Mouse (Mus musculus) liver, embryonic 16.5 days (tissue): ENCODE results near the gene Cd160. TPM values are rescaled to one million over a fixed set of nuclear protein-coding genes. Genes with fewer than 3 reads are reported as not detected.

ENCODE experiments used
- ATAC-seq: fragments of 200-750 bp; cut with Nextera tagmentation; 2 replicates; pipeline ENCODE4 v1.8.0; 2017; ENCODE audit warnings: low read depth, mild to moderate bottlenecking, moderate number of reproducible peaks, moderate library complexity
- H3K27ac ChIP-seq: fragments of 300-500 bp; sonication (generic); 2 replicates; pipeline ENCODE4 v1.5.1; 2014; ENCODE audit warnings: mild to moderate bottlenecking, low read length
- H3K27me3 ChIP-seq: fragments of 300-500 bp; sonication (generic); 2 replicates; pipeline ENCODE4 v1.6.1; 2014; ENCODE audit warnings: low read depth, low read length, mixed read lengths; ENCODE audit not compliant: control insufficient read depth, insufficient read depth
- H3K36me3 ChIP-seq: fragments of 300-500 bp; sonication (generic); 2 replicates; pipeline ENCODE4 v1.6.1; 2014; ENCODE audit warnings: mild to moderate bottlenecking; ENCODE audit not compliant: control insufficient read depth, insufficient read depth
- H3K4me1 ChIP-seq: fragments of 300-500 bp; sonication (generic); 2 replicates; pipeline ENCODE4 v1.6.1; 2014; ENCODE audit warnings: low read depth, low read length, mixed read lengths; ENCODE audit not compliant: control insufficient read depth
- H3K4me2 ChIP-seq: fragments of 300-500 bp; sonication (generic); 2 replicates; pipeline ENCODE4 v1.6.1; 2014; ENCODE audit warnings: low read depth, low read length, mixed read lengths
- H3K4me3 ChIP-seq: fragments of 300-500 bp; sonication (generic); 2 replicates; pipeline ENCODE4 v1.5.1; 2014; ENCODE audit warnings: low read depth, mild to moderate bottlenecking, low read length
- H3K9ac ChIP-seq: fragments of 300-500 bp; sonication (generic); 2 replicates; pipeline ENCODE4 v1.6.1; 2014; ENCODE audit warnings: low read depth, low read length
- H3K9me3 ChIP-seq: fragments of 300-500 bp; sonication (generic); replicated peaks from 2 replicates; pipeline ENCODE4 v1.6.1; 2016; ENCODE audit warnings: low read length; ENCODE audit not compliant: control insufficient read depth
- WGBS: fragments of 180-500 bp; shearing (Covaris S2); extraction: QIAGEN DNeasy Blood & Tissue Kit; methylation state at CpG from one replicate; pipeline ENCODE4 v1.1.7; 2014; ENCODE audit not compliant: insufficient replicate concordance; 5-methylcytosine and 5-hydroxymethylcytosine counted together
- polyA plus RNA-seq: library from polyadenylated mRNA; unstranded; fragments of >200 nt; fragmentation: Nextera tagmentation; extraction: Ambion mirVana; gene quantifications from 2 replicates; pipeline ENCODE4 v1.2.1, GENCODE M21; 2015

Cd160 gene
- polyA plus RNA-seq, 1 experiment from 2014 or later: 0.27 TPM

DNA sequence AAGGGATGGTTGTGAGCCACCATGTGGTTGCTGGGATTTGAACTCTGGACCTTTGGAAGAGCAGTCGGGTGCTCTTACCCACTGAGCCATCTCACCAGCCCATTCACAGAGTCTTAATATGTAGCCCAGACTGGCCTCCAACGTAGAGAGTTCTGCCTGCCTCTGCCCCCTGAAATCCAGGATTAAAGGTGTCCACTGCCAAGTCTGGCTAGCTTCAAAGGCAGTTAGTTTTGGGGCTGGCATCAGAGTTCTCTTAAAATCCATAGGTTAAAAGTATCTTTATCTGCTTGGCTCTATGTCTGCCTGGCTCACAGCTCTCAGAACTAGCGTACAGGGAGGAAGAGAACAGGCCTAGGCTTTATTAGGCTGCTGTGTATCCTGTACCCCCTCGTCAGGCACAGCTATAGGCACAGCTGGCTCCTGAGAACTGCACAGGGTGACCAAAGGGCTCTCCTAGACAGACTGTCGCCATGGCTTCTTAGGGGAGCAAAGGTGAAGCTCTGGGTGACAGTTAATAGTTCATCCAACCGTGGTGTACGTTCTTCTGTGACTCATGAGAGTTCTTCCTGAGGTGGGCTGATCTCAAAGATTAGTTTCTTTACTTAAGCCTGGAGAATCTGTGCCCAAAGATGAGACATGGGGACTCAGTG lies 10.0 kb upstream of the Cd160 start:
- H3K36me3 ChIP-seq: no peaks in the 10 kb centered on the region
- H3K4me2 ChIP-seq: no peak overlapping the region

DNA sequence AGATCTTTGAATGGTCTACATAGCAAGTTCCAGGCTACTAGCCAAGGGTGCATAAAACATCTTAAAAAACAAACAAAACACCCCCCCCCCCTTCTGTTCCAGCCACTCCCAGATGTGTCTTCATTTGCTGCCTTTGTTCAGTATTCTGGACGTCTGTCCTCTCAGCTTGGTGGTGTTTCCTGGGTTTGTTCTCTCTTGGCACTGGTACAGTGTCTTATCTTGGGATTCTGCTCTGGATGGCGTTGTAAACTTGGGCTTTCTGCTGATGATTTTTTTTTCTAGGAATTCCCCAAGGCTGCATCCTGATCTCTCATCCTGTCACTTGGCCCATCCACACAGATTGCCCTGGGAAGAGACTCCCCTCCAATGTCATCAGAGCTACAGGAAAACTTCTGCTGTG lies 7.3 kb upstream of the Cd160 start:
- ATAC-seq: no peak
- Histone ChIP-seq H3K4me3 (no peak overlapping the region), H3K4me2 (no peak overlapping the region), H3K27me3 (no peaks in the 10 kb centered on the region), H3K27ac (no peak overlapping the region), H3K4me1 (peaks cover 4% of the 10 kb centered on the region; the same call in 1 of the 2 replicates), H3K36me3 (no peaks in the 10 kb centered on the region), H3K9me3 (no peaks in the 10 kb centered on the region), H3K9ac (no peak overlapping the region)
- WGBS: 33% methylated on average over 2 of the region's 2 CpGs

More for the DNA sequence above, 10.0 kb upstream of the Cd160 start:
- H3K9ac ChIP-seq: no peak overlapping the region
- no peaks in the 10 kb centered on the region for H3K4me1 ChIP-seq
- H3K27me3 ChIP-seq: no peaks in the 10 kb centered on the region
- WGBS: 50% methylated on average over 7 of the region's 7 CpGs
- no peak overlapping the region for H3K27ac ChIP-seq
- 0 out of 2 replicates have a peak, but pooled peaks have one; percentile 41 for ATAC-seq
- no peak overlapping the region for H3K4me3 ChIP-seq
- no peaks in the 10 kb centered on the region for H3K9me3 ChIP-seq

DNA sequence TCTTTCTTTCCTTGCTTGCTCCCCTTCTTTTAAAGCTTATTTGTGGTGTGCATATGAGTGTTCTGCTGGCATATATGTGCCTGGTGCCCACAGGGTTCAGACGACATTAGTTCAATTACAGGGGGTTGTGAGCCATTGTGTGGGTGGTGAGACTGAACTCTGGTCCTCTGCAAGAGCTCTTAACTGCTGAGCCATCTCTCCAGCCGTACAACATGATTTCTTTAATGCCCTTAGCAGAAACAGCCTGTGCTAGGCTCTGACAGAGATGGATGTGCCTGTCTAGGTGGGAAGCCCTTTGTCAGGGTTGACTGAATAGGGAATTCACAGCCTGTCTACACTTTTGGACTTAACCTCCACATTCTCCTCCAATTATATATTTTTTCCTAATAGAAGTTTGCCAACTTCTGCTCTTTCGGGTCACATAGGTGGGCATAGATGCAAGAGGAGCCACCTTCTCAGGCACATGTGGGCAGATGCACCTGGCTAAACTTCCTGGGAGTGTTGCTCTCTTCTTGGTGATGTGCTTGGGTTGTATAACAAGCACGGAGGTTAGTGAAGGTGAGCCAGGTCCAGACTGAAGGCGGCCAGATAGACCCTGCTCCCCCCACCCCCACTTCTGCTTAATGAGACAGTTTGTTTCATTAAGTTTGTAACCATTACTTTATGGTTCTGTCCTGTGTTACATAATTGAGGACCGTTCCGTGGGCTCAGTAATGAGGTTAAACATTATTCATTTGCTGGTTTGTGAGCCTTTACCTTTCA lies 5.6 kb upstream of the Cd160 start:
- H3K4me3 ChIP-seq: no peak overlapping the region
- no peaks in the 10 kb centered on the region for H3K9me3 ChIP-seq
- 56% methylated on average over 7 of the region's 7 CpGs for WGBS
- no peak overlapping the region for H3K27ac ChIP-seq
- no peaks in the 10 kb centered on the region for H3K27me3 ChIP-seq
- no peak overlapping the region for H3K4me2 ChIP-seq
- H3K9ac ChIP-seq: no peak overlapping the region
- H3K4me1 ChIP-seq: peaks cover 4% of the 10 kb centered on the region; the same call in 1 of the 2 replicates
- no peaks in the 10 kb centered on the region for H3K36me3 ChIP-seq
- ATAC-seq: no peak

DNA sequence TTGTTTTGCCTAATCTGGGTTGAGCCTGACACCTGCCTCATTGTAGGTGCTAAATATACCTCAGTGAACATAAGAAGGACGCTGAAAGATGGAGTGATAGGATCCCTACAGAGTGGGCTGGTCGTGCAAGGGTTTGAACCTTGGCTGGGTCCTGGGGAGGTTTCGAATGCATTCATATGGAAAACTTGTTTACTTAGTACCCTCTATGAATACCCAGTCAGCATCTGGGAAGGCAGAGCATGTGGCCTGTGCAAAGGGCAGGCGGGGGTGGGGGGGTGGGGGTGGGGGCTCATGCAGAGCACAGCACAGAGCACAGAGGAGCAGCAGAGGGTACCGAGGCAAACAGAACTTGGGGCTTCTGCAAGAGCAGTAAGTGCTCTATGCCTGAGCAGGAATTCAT lies 3.8 kb upstream of the Cd160 start:
- WGBS: 38% methylated on average over 5 of the region's 5 CpGs
- Histone ChIP-seq H3K36me3 (no peaks in the 10 kb centered on the region), H3K4me2 (no peak overlapping the region), H3K27me3 (no peaks in the 10 kb centered on the region), H3K27ac (no peak overlapping the region), H3K9ac (no peak overlapping the region), H3K4me1 (peaks cover 4% of the 10 kb centered on the region; the same call in 1 of the 2 replicates), H3K9me3 (no peaks in the 10 kb centered on the region), H3K4me3 (no peak overlapping the region)
- ATAC-seq: no peak

DNA sequence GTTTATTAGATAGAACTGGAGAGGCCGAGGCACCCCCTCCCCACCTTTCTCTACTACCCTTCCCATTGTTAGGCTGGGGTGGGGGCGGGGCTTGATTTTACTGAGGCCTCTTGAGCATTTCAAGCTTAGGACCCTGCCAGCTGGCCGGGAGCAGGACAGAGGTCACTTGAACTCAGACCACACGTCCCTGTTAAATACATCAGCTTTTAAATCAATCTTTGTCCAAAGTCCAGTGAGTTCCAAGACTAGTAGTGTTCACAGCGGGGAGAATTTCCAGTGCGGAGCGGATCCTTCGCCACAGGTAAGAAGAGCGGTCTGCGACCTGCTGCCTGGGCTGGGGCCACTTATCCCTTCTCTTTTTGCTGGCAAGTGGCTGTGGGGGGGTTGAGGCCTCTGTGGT lies 705 bp upstream of the Cd160 start:
- peak; percentile 82 for ATAC-seq
- Histone ChIP-seq H3K27me3 (no peaks in the 10 kb centered on the region), H3K4me1 (peaks cover 4% of the 10 kb centered on the region; the same call in 1 of the 2 replicates), H3K27ac (no peak overlapping the region), H3K4me3 (peak overlapping the region; percentile 44), H3K36me3 (no peaks in the 10 kb centered on the region), H3K9ac (peak overlapping the region; percentile 42; the same call in 1 of the 2 replicates), H3K4me2 (peak overlapping the region; percentile 32; the same call in 1 of the 2 replicates), H3K9me3 (no peaks in the 10 kb centered on the region)
- 69% methylated on average over 10 of the region's 10 CpGs for WGBS

DNA sequence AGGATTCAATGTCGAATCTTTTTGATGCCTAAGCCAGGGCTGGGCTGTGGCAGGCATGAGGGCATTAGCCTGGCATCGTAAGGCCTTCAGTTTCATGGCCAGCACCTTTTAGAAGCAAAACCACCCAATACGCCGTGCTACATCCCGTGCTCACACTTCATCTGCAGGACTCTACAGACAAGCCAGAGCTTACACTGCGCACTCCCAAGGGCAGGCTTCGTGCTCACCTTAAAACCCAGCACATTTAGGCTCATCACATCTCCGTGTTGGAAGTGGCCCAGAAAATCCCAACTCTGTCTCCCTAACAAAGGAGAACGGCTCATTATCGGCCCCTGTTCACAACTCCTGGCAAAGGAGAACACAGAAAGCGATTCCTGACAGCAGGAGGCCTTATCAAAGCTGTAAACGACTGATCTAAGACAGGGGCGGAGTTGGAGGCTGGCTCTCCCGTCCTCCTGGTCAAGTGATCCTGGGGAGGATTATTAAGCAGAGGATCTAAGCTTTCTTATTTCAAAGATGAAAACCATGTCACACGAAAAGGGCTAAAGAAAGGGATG lies 765 bp downstream of the Cd160 start:
- H3K27me3 ChIP-seq: no peaks in the 10 kb centered on the region
- no peak overlapping the region for H3K9ac ChIP-seq
- H3K36me3 ChIP-seq: no peaks in the 10 kb centered on the region
- no peak for ATAC-seq
- no peak overlapping the region for H3K4me2 ChIP-seq
- H3K4me3 ChIP-seq: no peak overlapping the region
- H3K9me3 ChIP-seq: no peaks in the 10 kb centered on the region
- peaks cover 4% of the 10 kb centered on the region; the same call in 1 of the 2 replicates for H3K4me1 ChIP-seq
- H3K27ac ChIP-seq: no peak overlapping the region
- 52% methylated on average over 15 of the region's 15 CpGs for WGBS

DNA sequence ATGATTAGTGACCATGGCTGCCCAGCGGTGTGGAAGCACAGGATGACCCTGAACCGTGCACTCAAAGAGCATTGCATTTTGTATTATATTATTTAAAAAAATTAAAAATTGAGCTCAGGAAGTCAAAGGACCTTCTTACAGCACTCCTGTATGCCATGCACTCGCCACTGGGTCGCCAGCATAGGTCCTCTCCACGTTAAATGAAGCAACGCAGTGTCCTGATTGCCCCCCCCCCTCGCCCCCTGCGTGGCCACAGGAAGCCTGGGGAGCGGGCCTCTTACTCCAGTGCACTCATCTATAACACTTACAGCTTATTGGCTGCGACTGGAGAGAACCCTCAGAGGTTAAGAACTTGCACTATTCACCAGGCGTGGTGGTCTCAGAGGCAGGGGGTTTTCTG lies 3.9 kb downstream of the Cd160 start:
- Histone ChIP-seq H3K27me3 (no peaks in the 10 kb centered on the region), H3K4me1 (no peaks in the 10 kb centered on the region), H3K9me3 (no peaks in the 10 kb centered on the region), H3K36me3 (no peaks in the 10 kb centered on the region), H3K4me2 (no peak overlapping the region), H3K27ac (no peak overlapping the region), H3K9ac (no peak overlapping the region), H3K4me3 (no peak overlapping the region)
- WGBS: 37% methylated on average over 11 of the region's 11 CpGs
- no peak for ATAC-seq

DNA sequence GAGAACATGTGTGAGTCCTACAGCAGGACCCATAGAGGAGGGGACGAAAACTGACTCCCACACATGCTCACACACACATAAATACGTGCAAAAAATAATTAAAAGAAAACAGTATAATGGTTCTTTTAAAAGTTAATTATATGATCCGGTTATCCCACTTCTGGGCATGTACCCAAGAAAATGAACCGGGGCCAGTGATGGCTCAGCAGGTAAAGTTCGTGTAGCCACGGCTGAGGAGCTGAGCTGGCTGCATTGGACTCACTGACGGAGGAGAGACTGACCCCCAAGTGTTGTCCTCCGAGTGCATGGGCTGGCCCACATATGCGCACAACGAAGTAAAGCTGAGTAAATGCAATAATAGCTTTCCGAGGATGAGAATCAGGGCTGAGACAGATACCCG lies 4.5 kb downstream of the Cd160 start:
- ATAC-seq: no peak
- Histone ChIP-seq H3K9ac (no peak overlapping the region), H3K4me2 (no peak overlapping the region), H3K4me3 (no peak overlapping the region), H3K27me3 (no peaks in the 10 kb centered on the region), H3K36me3 (no peaks in the 10 kb centered on the region), H3K27ac (no peak overlapping the region), H3K4me1 (no peaks in the 10 kb centered on the region), H3K9me3 (no peaks in the 10 kb centered on the region)
- WGBS: 75% methylated on average over 12 of the region's 12 CpGs

DNA sequence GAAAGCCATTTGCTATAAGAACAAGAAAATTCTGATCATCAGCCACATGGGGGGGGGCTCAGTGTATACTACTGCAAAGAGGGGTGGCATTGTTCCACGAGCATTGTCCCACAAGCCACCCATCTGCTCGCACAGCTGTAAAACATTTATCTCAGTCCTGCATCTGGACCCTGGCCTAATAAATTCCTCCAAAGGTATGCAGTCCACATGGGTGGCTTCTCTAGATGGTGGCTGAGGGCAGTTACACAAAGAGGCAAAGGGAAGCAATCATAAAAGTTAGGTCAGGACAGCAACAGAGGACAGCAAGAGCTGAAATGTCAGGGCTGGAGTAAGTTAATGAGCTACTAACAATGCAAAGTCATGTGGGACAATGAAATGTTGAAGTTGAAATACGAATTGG lies 5.5 kb downstream of the Cd160 start:
- no peaks in the 10 kb centered on the region for H3K9me3 ChIP-seq
- no peaks in the 10 kb centered on the region for H3K4me1 ChIP-seq
- WGBS: 32% methylated on average over 3 of the region's 3 CpGs
- no peak overlapping the region for H3K4me2 ChIP-seq
- H3K27me3 ChIP-seq: no peaks in the 10 kb centered on the region
- no peaks in the 10 kb centered on the region for H3K36me3 ChIP-seq
- no peak overlapping the region for H3K4me3 ChIP-seq
- H3K9ac ChIP-seq: no peak overlapping the region
- no peak for ATAC-seq
- no peak overlapping the region for H3K27ac ChIP-seq
